Mouse (Mus musculus) CH12.LX (cell line): Measurements from ENCODE around the gene Ctsh. TPM values are rescaled to one million over a fixed set of nuclear protein-coding genes. Genes with fewer than 3 reads are reported as not detected.

Experiments
- DNase-seq: peaks from one replicate; pipeline ENCODE4 v3.0.0-alpha.2; 2013; ENCODE audit errors: extremely low read depth
- H3K27ac ChIP-seq: 2 replicates; pipeline ENCODE4 v1.5.1; 2012; ENCODE audit warnings: low read depth, mild to moderate bottlenecking, control low read depth, moderate library complexity; ENCODE audit not compliant: insufficient read depth
- H3K27me3 ChIP-seq: replicated peaks from 2 replicates; pipeline ENCODE3; 2012; ENCODE audit warnings: inconsistent platforms
- H3K36me3 ChIP-seq, 2 experiments: replicated peaks in 1 of 2; 2 replicates each; pipeline versions ENCODE3 to v1.6.1; 2012; ENCODE audit warnings: inconsistent platforms in 1 of 2, low read length in 1 of 2, mild to moderate bottlenecking in 1 of 2, mixed read lengths in 1 of 2, moderate library complexity in 1 of 2; ENCODE audit not compliant: control insufficient read depth in 1 of 2, insufficient read depth in 1 of 2
- H3K4me1 ChIP-seq, 2 experiments: 2 replicates each; pipeline ENCODE4 v1.6.1; 2012; ENCODE audit warnings: inconsistent platforms in 1 of 2, moderate library complexity in 1 of 2; ENCODE audit not compliant: insufficient read depth in 2 of 2, control insufficient read depth in 1 of 2
- H3K4me2 ChIP-seq: 2 replicates; pipeline ENCODE4 v1.6.1; 2012; ENCODE audit warnings: low read depth, mild to moderate bottlenecking, control low read depth; ENCODE audit not compliant: poor library complexity, insufficient read depth, severe bottlenecking
- H3K4me3 ChIP-seq, 3 experiments: fragments of 150-350 bp in 1 of 3; sonication (generic) in 1 of 3; replicated peaks in 1 of 3; 2 replicates each; pipeline versions ENCODE3 to v1.5.1; 2011 to 2012; ENCODE audit warnings: low read depth in 2 of 3, low read length in 2 of 3, mild to moderate bottlenecking in 2 of 3, moderate library complexity in 2 of 3, control low read depth in 1 of 3, improper control_type of control experiment in 1 of 3, inconsistent platforms in 1 of 3, mixed read lengths in 1 of 3; ENCODE audit not compliant: poor library complexity in 1 of 3
- H3K79me2 ChIP-seq: replicated peaks from 2 replicates; pipeline ENCODE4 v1.6.1; 2012; ENCODE audit warnings: mild to moderate bottlenecking, moderate library complexity; ENCODE audit not compliant: control insufficient read depth, poor library complexity, insufficient read depth, severe bottlenecking; ENCODE audit errors: extremely low read depth
- H3K9ac ChIP-seq: 2 replicates; pipeline ENCODE4 v1.6.1; 2012; ENCODE audit warnings: low read depth, mild to moderate bottlenecking, control low read depth, moderate library complexity; ENCODE audit not compliant: insufficient read depth
- H3K9me3 ChIP-seq: replicated peaks from 2 replicates; pipeline ENCODE3; 2012; ENCODE audit warnings: low read length, inconsistent platforms, mixed read lengths
- CHD1 ChIP-seq: IDR thresholded peaks from 2 replicates; pipeline ENCODE4 v1.6.1; 2012; ENCODE audit warnings: low read depth, low read length, improper control_type of control experiment, inconsistent platforms
- CHD2 ChIP-seq: IDR thresholded peaks from 2 replicates; pipeline ENCODE4 v1.6.1; 2011; ENCODE audit warnings: low read length, improper control_type of control experiment
- CTCF ChIP-seq, 2 experiments: IDR thresholded peaks in 1 of 2; conservative IDR thresholded peaks in 1 of 2; 2 replicates each; pipeline ENCODE4 v1.5.1; 2011 to 2012; ENCODE audit warnings: low read depth in 2 of 2, low read length in 2 of 2, improper control_type of control experiment in 1 of 2, inconsistent platforms in 1 of 2, mild to moderate bottlenecking in 1 of 2, moderate library complexity in 1 of 2
- ELF1 ChIP-seq: IDR thresholded peaks from 2 replicates; pipeline ENCODE4 v1.6.1; 2014; ENCODE audit warnings: low read depth, mild to moderate bottlenecking, inconsistent platforms, low read length, improper control_type of control experiment
- GABPA ChIP-seq: IDR thresholded peaks from 2 replicates; pipeline ENCODE4 v1.6.1; 2012; ENCODE audit warnings: low read depth, low read length, improper control_type of control experiment, inconsistent platforms; ENCODE audit not compliant: insufficient replicate concordance
- HCFC1 ChIP-seq: IDR thresholded peaks from 2 replicates; pipeline ENCODE4 v1.6.1; 2012; ENCODE audit warnings: low read depth, mild to moderate bottlenecking, inconsistent platforms, low read length, improper control_type of control experiment
- JUN ChIP-seq: IDR thresholded peaks from 2 replicates; pipeline ENCODE4 v1.6.1; 2011; ENCODE audit warnings: low read depth, mild to moderate bottlenecking, low read length, improper control_type of control experiment, moderate library complexity; ENCODE audit not compliant: insufficient read depth
- JUND ChIP-seq: conservative IDR thresholded peaks from 2 replicates; pipeline ENCODE4 v1.6.1; 2011; ENCODE audit warnings: low read depth, low read length, improper control_type of control experiment
- KAT2A ChIP-seq: IDR thresholded peaks from 2 replicates; pipeline ENCODE4 v1.6.1; 2012; ENCODE audit warnings: low read length, improper control_type of control experiment, inconsistent platforms; ENCODE audit not compliant: insufficient replicate concordance
- MAFK ChIP-seq: IDR thresholded peaks from 2 replicates; pipeline ENCODE4 v1.6.1; 2011; ENCODE audit warnings: low read length, improper control_type of control experiment; ENCODE audit not compliant: insufficient replicate concordance
- MYC ChIP-seq: IDR thresholded peaks from 2 replicates; pipeline ENCODE4 v1.6.1; 2011; ENCODE audit warnings: low read depth, mild to moderate bottlenecking, improper control_type of control experiment, low read length
- PAX5 ChIP-seq: IDR thresholded peaks from 2 replicates; pipeline ENCODE4 v1.6.1; 2012; ENCODE audit warnings: low read length, inconsistent platforms, mixed read lengths
- POLR2A ChIP-seq: IDR thresholded peaks from 2 replicates; pipeline ENCODE4 v1.6.1; 2011; ENCODE audit warnings: low read depth, mild to moderate bottlenecking, improper control_type of control experiment, low read length
- RAD21 ChIP-seq: IDR thresholded peaks from 2 replicates; pipeline ENCODE4 v1.6.1; 2011; ENCODE audit warnings: low read depth, mild to moderate bottlenecking, low read length, improper control_type of control experiment, moderate library complexity
- SIN3A ChIP-seq: IDR thresholded peaks from 2 replicates; pipeline ENCODE4 v1.6.1; 2012; ENCODE audit warnings: low read length, improper control_type of control experiment, inconsistent platforms
- TCF12 ChIP-seq: IDR thresholded peaks from 2 replicates; pipeline ENCODE4 v1.6.1; 2014; ENCODE audit warnings: low read depth, mild to moderate bottlenecking, inconsistent platforms, low read length, improper control_type of control experiment
- ZC3H11A ChIP-seq: IDR thresholded peaks from 2 replicates; pipeline ENCODE4 v1.6.1; 2012; ENCODE audit warnings: low read depth, mild to moderate bottlenecking, inconsistent platforms, low read length, improper control_type of control experiment
- ZKSCAN1 ChIP-seq: IDR thresholded peaks from 2 replicates; pipeline ENCODE4 v1.6.1; 2012; ENCODE audit warnings: low read depth, inconsistent platforms, low read length, improper control_type of control experiment, borderline replicate concordance
- ZMIZ1 ChIP-seq: IDR thresholded peaks from 2 replicates; pipeline ENCODE4 v1.6.1; 2012; ENCODE audit warnings: low read depth, mild to moderate bottlenecking, inconsistent platforms, low read length, improper control_type of control experiment
- ZNF384 ChIP-seq: IDR thresholded peaks from 2 replicates; pipeline ENCODE4 v1.6.1; 2012; ENCODE audit warnings: low read depth, low read length, improper control_type of control experiment, inconsistent platforms
- dilution Hi-C: fragments of 300-500 bp; cut with MboI; formaldehyde crosslinking; loops from 2 replicates; pipeline ENCODE4 v1.14.3; 2020; ENCODE audit warnings: low sequenced_read_pairs; ENCODE audit not compliant: extremely low pct_unique_long_range_greater_than_20kb, extremely low pct_ligation_motif_present
- in situ Hi-C: fragments of 300-500 bp; cut with MboI; formaldehyde crosslinking; loops from 3 replicates; pipeline ENCODE4 v1.14.3; 2019; ENCODE audit warnings: low sequenced_read_pairs, low pct_ligation_motif_present, low pct_unique_long_range_greater_than_20kb, mixed read lengths
- polyA plus RNA-seq: library from polyadenylated mRNA; unstranded; fragments of >175 nt; gene quantifications from 2 replicates; pipeline ENCODE4 v1.2.1, GENCODE M21; 2012; ENCODE audit warnings: low read depth; ENCODE audit not compliant: insufficient read length
- total RNA-seq, 2 experiments: library from RNA; depleted of rRNA; stranded (reverse); fragments of 300-350 nt in 1 of 2; fragments of >200 nt in 1 of 2; gene quantifications; 2 replicates each; pipeline ENCODE4 v1.2.3; 2012 to 2014

Ctsh gene
- total and polyA plus RNA-seq, 3 experiments = 133 to 316 (median 256) TPM

- Histone ChIP-seq H3K79me2 (no peaks in the 10 kb centered on the region), H3K27ac (no peak overlapping the region), H3K27me3 (no peaks in the 10 kb centered on the region), H3K4me2 (no peak overlapping the region), H3K36me3 (no peaks in the 10 kb centered on the region), H3K9ac (no peak overlapping the region), H3K9me3 (no peaks in the 10 kb centered on the region), H3K4me3 (no peak overlapping the region), H3K4me1 (peaks cover 0 to 14% of the 10 kb centered on the region in 2 experiments; a peak in 2 of 4 replicates)
- dilution Hi-C loops = no loop called here
- TF ChIP-seq ZC3H11A (no peak), JUND (no peak), GABPA (no peak), SIN3A (no peak), POLR2A (no peak), PAX5 (no peak), HCFC1 (no peak), MYC (no peak)
- in situ Hi-C loops = no loop called here
- no peak for DNase-seq
Measured at GRCm38 (mm10) chr9:90007094-90007493, 46.9 kb upstream of the Ctsh start.

- no peak overlapping the region for H3K4me3 ChIP-seq
- in situ Hi-C loops = no loop called here
- no peaks in the 10 kb centered on the region for H3K36me3 ChIP-seq
- no peaks in the 10 kb centered on the region for H3K9me3 ChIP-seq
- no peak overlapping the region for H3K4me2 ChIP-seq
- no peak overlapping the region for H3K27ac ChIP-seq
- H3K9ac ChIP-seq = no peak overlapping the region
- TF ChIP-seq RAD21 = no peak
- no peak for TF ChIP-seq ZKSCAN1
- TF ChIP-seq, all 38 proteins: peak for 0
- Histone ChIP-seq H3K79me2 (no peaks in the 10 kb centered on the region), H3K4me1 (peaks cover 0 to 19% of the 10 kb centered on the region in 2 experiments; a peak in 2 of 4 replicates), H3K27me3 (no peaks in the 10 kb centered on the region)
- DNase-seq = no peak
- dilution Hi-C loops = no loop called here
Measured at GRCm38 (mm10) chr9:90008138-90008537, 45.8 kb upstream of the Ctsh start.

GRCm38 (mm10) chr9:90011849-90012248, 42.1 kb upstream of the Ctsh start:
- no peaks in the 10 kb centered on the region for H3K27me3 ChIP-seq
- H3K9me3 ChIP-seq = no peaks in the 10 kb centered on the region
- dilution Hi-C loops (no loop called here), in situ Hi-C loops (no loop called here)
- no peak for DNase-seq
- H3K9ac ChIP-seq = no peak overlapping the region
- H3K36me3 ChIP-seq = no peaks in the 10 kb centered on the region
- H3K27ac ChIP-seq = no peak overlapping the region
- no peak for TF ChIP-seq CHD1
- no peak for TF ChIP-seq JUN
- TF ChIP-seq CHD2 = no peak
- TF ChIP-seq GABPA = no peak
- TF ChIP-seq SIN3A = no peak
- TF ChIP-seq ZMIZ1 = no peak
- TF ChIP-seq ELF1 = no peak
- TF ChIP-seq KAT2A = no peak
- no peak for TF ChIP-seq ZC3H11A
- TF ChIP-seq TCF12 = no peak
- TF ChIP-seq CTCF (conservative IDR thresholded peaks at IDR 0.05 in 1 of 2, IDR thresholded peaks at IDR 0.05 in 1 of 2; ENCODE audit: low read depth in 2 of 2, low read length in 2 of 2) = no peak
- no peak for TF ChIP-seq ZNF384
- TF ChIP-seq MAFK = no peak
- no peaks in the 10 kb centered on the region for H3K79me2 ChIP-seq
- H3K4me1 ChIP-seq = peaks cover 3 to 51% of the 10 kb centered on the region in 2 experiments; a peak in 3 of 4 replicates
- H3K4me3 ChIP-seq = no peak overlapping the region
- H3K4me2 ChIP-seq = no peak overlapping the region
